Mouse (Mus musculus): ENCODE results near the gene Cfap45.

DNA sequence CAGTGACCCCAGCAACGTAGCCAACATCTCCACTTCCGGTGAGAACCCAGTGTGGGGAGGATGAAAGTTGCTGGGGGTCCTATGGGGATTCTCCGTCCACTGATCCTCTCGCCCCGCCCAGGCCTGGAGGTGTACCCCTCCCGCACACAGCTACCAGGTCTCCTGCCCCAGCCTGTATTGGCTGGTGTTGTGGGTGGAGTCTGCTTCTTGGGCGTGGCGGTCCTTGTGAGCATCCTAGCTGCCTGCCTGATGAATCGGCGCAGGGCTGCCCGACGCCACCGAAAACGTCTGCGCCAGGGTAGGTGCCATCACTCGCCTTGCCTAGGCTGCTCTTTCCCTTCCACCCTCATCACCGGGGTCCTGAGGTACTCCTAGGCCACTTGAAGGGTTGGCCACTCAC lies 24.6 kb upstream of the Cfap45 start:
- TF ChIP-seq CTCF (IDR thresholded peaks at IDR 0.05 in 2 of 3, conservative IDR thresholded peaks at IDR 0.05 in 1 of 3; ENCODE audit: control insufficient read depth in 1 of 3, insufficient read depth in 1 of 3, low read depth in 2 of 3, low read length in 3 of 3, poor library complexity in 1 of 3, severe bottlenecking in 1 of 3) (no peak), SIN3A (IDR thresholded peaks at IDR 0.05; ENCODE audit: low read length) (no peak), BHLHE40 (IDR thresholded peaks at IDR 0.05; ENCODE audit: borderline replicate concordance, low read depth, low read length) (no peak), RAD21 (IDR thresholded peaks at IDR 0.05; ENCODE audit: low read depth, low read length) (no peak), EP300 (IDR thresholded peaks at IDR 0.05; ENCODE audit: low read depth in 1 of 2, low read length in 2 of 2) (no peak), KAT2A (conservative IDR thresholded peaks at IDR 0.05; ENCODE audit: low read depth, low read length) (no peak), GATA1 (IDR thresholded peaks at IDR 0.05; ENCODE audit: low read depth, low read length) (no peak), MXI1 (IDR thresholded peaks at IDR 0.05; ENCODE audit: low read depth, low read length) (no peak), GABPA (IDR thresholded peaks at IDR 0.05; ENCODE audit: low read depth, low read length) (no peak), CHD2 (IDR thresholded peaks at IDR 0.05; ENCODE audit: low read length) (no peak), NELFE (IDR thresholded peaks at IDR 0.05; ENCODE audit: low read depth, low read length) (no peak), USF1 (IDR thresholded peaks at IDR 0.05; ENCODE audit: low read depth, low read length) (no peak), RCOR1 (IDR thresholded peaks at IDR 0.05; ENCODE audit: low read depth, low read length) (no peak), MEF2A (IDR thresholded peaks at IDR 0.05; ENCODE audit: extremely low read depth, insufficient replicate concordance, low read depth, low read length, poor library complexity, severe bottlenecking) (no peak)
